Mouse (Mus musculus) midbrain, embryonic 15.5 days (tissue): ENCODE measurements around the gene Hormad1. TPM values are rescaled to one million over a fixed set of nuclear protein-coding genes. Genes with fewer than 3 reads are reported as not detected.
"Not testable (repeated sequence)": the region's sequence is repeated elsewhere in the genome, so short reads cannot be mapped to it uniquely, and the experiment has no call there.

ENCODE experiments used
- ATAC-seq: fragments of 200-750 bp; cut with Nextera tagmentation; replicated peaks from 2 replicates; pipeline ENCODE4 v1.8.0; 2017; ENCODE audit warnings: moderate TSS enrichment
- H3K27ac ChIP-seq: fragments of 300-500 bp; sonication (generic); 2 replicates; pipeline ENCODE4 v1.5.1; 2015; ENCODE audit warnings: mild to moderate bottlenecking, inconsistent platforms
- H3K27me3 ChIP-seq: fragments of 300-500 bp; sonication (generic); replicated peaks from 2 replicates; pipeline ENCODE4 v1.6.1; 2015; ENCODE audit warnings: inconsistent platforms
- H3K36me3 ChIP-seq: fragments of 300-500 bp; sonication (generic); replicated peaks from 2 replicates; pipeline ENCODE4 v1.6.1; 2015; ENCODE audit warnings: inconsistent platforms
- H3K4me1 ChIP-seq: fragments of 300-500 bp; sonication (generic); 2 replicates; pipeline ENCODE4 v1.6.1; 2015; ENCODE audit warnings: inconsistent platforms
- H3K4me2 ChIP-seq: fragments of 300-500 bp; sonication (generic); 2 replicates; pipeline ENCODE4 v1.6.1; 2015; ENCODE audit warnings: inconsistent platforms, mild to moderate bottlenecking, moderate library complexity
- H3K4me3 ChIP-seq: fragments of 300-500 bp; sonication (generic); 2 replicates; pipeline ENCODE4 v1.5.1; 2015; ENCODE audit warnings: mild to moderate bottlenecking, inconsistent platforms
- H3K9ac ChIP-seq: fragments of 300-500 bp; sonication (generic); 2 replicates; pipeline ENCODE4 v1.6.1; 2015; ENCODE audit warnings: mild to moderate bottlenecking, inconsistent platforms
- H3K9me3 ChIP-seq: fragments of 300-500 bp; sonication (generic); 2 replicates; pipeline ENCODE4 v1.6.1; 2016; ENCODE audit warnings: inconsistent platforms
- WGBS: fragments of 180-500 bp; shearing (Covaris S2); methylation state at CpG from one replicate; pipeline ENCODE4 v1.1.7; 2015; ENCODE audit warnings: mixed read lengths; 5-methylcytosine and 5-hydroxymethylcytosine counted together
- polyA plus RNA-seq: library from polyadenylated mRNA; unstranded; fragments of >200 nt; fragmentation: Nextera tagmentation; extraction: Ambion mirVana; gene quantifications from 2 replicates; pipeline ENCODE4 v1.2.1, GENCODE M21; 2015

The Hormad1 gene
- polyA plus RNA-seq, 1 experiment from 2014 or later: not detected

DNA sequence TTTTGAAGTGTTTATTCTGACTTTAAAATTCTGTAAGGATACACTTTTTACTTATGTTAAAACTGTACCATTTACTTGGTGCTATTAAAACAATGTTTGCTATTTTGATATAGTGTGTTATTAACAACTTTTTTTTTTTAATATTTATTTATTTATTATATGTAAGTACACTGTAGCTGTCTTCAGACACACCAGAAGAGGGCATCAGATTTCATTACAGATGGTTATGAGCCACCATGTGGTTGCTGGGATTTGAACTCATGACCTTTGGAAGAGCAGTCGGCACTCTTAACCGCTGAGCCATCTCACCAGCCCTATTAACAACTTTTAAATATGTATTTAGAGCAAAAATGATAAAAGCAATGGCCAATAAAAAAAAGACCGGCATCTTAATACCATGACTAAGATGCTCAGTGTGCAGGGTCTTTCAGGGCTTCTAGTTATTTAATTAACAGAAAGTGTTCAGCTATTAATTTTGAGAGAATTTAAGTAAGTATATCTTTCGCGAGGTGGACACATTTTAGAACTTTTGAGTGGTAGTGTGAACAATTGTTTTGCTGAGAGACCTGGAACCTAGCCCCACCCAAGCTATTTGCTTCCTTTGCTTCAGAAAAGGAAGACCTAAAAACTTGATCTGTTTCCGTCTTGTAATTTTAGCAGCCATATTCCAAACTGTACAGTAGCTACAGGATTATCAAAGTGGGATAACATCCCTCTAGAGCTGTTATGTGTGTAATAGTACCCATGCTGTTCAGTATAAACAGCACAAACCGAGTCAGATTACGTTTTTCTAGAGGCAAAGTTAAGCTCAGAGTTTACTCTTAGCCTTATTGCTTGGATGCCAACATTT lies 28.5 kb downstream of the Hormad1 start:
- peak overlapping the region; percentile 29; the same call in 1 of the 2 replicates for H3K9ac ChIP-seq
- H3K9me3 ChIP-seq: no peaks in the 10 kb centered on the region
- H3K4me2 ChIP-seq: peak overlapping the region; percentile 63
- 53% methylated on average over 8 of the region's 8 CpGs for WGBS
- no peak for ATAC-seq
- H3K4me3 ChIP-seq: peak overlapping the region; percentile 93
- peaks cover 16% of the 10 kb centered on the region for H3K4me1 ChIP-seq
- H3K27ac ChIP-seq: peak overlapping the region; percentile 76
- peaks cover 4% of the 10 kb centered on the region; the same call in 1 of the 2 replicates for H3K36me3 ChIP-seq
- no peaks in the 10 kb centered on the region for H3K27me3 ChIP-seq

DNA sequence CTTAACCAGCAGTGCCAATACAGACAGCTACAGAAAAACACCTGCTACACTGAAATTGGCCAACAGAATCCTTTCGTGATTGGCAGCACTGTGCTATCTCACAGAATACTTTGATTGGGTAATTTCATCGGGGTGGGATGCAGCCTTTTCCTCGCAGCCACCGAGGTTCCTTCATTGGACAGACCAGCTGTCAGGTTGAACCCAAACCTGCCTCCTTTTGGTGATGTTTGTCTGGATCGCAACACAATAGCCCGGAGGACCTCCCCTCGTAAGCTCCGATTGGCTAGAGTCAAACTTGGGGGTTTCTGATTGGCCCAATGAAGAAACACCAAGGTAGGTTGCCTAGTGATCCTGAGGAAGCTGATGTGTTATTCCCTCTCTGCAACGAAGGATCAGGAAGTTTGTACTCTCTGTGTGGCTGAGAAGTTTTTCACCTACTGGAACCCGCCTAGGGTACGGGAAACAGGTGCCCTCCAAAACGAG lies 29.2 kb downstream of the Hormad1 start, which contains the start of gene Golph3l:
TSS of gene Golph3l (plus strand) at position 331 of the 483 bp plus-strand sequence.
- peak; percentile 100 for ATAC-seq
- Histone ChIP-seq H3K4me3 (peak within 1 kb of the TSS; percentile 93), H3K9me3 (no peaks in the 10 kb centered on the region), H3K36me3 (peaks cover 4% of the 10 kb centered on the region; the same call in 1 of the 2 replicates), H3K4me1 (peaks cover 16% of the 10 kb centered on the region), H3K4me2 (peak within 1 kb of the TSS; percentile 63), H3K27me3 (no peaks in the 10 kb centered on the region), H3K9ac (peak within 1 kb of the TSS; percentile 66), H3K27ac (peak within 1 kb of the TSS; percentile 76)
- WGBS: 0% methylated on average over 12 of the region's 12 CpGs

DNA sequence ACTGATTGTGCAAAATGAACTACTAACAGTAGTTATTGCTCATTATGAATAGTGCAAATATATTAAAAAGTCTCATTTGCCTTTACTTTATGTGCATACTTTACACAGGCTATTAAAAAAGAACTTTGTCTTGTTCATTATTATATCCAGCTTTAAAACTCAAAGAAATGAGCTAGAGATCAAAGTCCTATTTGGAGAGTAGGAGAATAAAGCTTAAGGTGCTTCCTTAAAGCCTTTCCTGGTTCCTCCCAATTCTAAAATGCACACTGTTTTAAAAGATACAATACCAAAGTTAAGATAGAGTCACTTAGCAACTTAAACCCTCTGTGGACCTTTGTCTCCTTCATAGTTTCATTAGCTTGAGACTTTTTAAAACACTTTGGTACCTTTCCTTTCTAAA lies 39.3 kb downstream of the Hormad1 start:
- Histone ChIP-seq H3K4me2 (no peak overlapping the region), H3K27ac (no peak overlapping the region), H3K27me3 (no peaks in the 10 kb centered on the region), H3K4me1 (no peaks in the 10 kb centered on the region), H3K9ac (no peak overlapping the region), H3K36me3 (peaks cover 7% of the 10 kb centered on the region; the same call in 1 of the 2 replicates), H3K4me3 (no peak overlapping the region), H3K9me3 (no peaks in the 10 kb centered on the region)
- no peak for ATAC-seq

DNA sequence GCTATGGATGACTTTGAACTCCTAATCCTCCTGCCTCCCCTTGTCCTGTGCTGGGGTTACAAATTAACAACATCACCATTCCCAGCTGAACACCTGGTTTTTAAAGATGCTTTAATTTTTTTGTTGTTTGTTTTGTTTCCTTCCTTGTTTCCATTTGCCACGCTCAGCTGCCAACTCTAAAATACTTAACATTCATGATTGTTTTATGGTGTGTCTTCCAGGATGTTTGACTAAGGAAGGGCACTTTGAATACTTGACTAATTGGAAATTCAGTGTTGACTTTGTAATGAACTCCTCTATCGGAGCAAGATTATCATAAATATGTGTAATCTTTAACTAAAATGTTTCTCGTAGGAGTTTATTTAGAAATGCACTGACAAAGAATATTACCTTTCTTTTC lies 41.8 kb downstream of the Hormad1 start:
- H3K36me3 ChIP-seq: 0 out of 2 replicates have a peak, but pooled peaks cover 5% of the 10 kb centered on the region
- H3K4me3 ChIP-seq: no peak overlapping the region
- WGBS: 92% methylated on average over 3 of the region's 3 CpGs
- H3K9me3 ChIP-seq: no peaks in the 10 kb centered on the region
- no peak for ATAC-seq
- H3K27me3 ChIP-seq: no peaks in the 10 kb centered on the region
- H3K9ac ChIP-seq: no peak overlapping the region
- no peaks in the 10 kb centered on the region for H3K4me1 ChIP-seq
- H3K27ac ChIP-seq: no peak overlapping the region
- no peak overlapping the region for H3K4me2 ChIP-seq

DNA sequence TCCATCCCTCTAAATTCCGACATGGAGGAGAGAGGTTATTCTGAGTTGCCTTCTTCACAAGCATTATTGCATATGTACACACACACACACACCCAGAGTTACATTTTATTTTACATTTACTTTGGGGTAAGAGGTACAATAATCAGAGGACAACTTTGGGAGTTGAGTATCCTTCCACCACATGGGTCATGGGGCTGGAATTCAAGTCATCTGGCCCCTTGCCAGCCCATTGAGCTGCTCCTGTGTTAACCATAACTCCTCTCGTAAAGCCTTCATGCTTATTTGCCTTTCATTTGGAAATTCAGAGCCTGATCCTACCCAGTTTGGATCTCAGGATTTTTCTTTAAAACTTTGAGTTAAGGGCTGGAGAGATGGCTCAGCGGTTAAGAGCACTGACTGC lies 46.6 kb downstream of the Hormad1 start:
- Histone ChIP-seq H3K4me2 (no peak overlapping the region), H3K36me3 (peaks cover 16% of the 10 kb centered on the region; the same call in 1 of the 2 replicates), H3K27ac (no peak overlapping the region), H3K4me3 (no peak overlapping the region), H3K9ac (no peak overlapping the region), H3K4me1 (no peaks in the 10 kb centered on the region), H3K27me3 (no peaks in the 10 kb centered on the region), H3K9me3 (no peaks in the 10 kb centered on the region)
- no peak for ATAC-seq
- WGBS: 86% methylated on average over 3 of the region's 3 CpGs

DNA sequence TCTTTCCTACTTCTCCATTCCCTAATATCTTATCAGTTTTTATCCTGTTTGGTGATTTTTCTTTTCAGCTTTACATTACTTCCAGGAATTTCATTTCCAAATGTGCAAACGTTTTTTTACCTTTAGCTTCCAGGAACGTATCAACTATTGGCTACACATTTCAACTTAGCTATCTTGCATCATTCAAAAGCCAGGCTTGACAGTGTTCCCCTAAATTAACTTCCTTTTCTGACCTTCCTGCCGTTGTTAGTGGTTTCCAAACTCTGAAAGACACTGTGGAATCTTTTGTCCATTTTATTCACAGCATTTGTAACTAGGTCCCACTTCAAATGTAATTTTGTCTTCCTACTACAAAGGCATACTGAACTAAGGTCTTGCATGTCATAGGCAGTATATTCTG lies 49.7 kb downstream of the Hormad1 start:
- no peak overlapping the region for H3K9ac ChIP-seq
- no peak overlapping the region for H3K4me2 ChIP-seq
- H3K4me3 ChIP-seq: no peak overlapping the region
- peaks cover 16% of the 10 kb centered on the region; the same call in 1 of the 2 replicates for H3K36me3 ChIP-seq
- no peak for ATAC-seq
- no peaks in the 10 kb centered on the region for H3K27me3 ChIP-seq
- WGBS: 77% methylated on average over 3 of the region's 3 CpGs
- no peak overlapping the region for H3K27ac ChIP-seq
- H3K4me1 ChIP-seq: no peaks in the 10 kb centered on the region
- H3K9me3 ChIP-seq: no peaks in the 10 kb centered on the region

DNA sequence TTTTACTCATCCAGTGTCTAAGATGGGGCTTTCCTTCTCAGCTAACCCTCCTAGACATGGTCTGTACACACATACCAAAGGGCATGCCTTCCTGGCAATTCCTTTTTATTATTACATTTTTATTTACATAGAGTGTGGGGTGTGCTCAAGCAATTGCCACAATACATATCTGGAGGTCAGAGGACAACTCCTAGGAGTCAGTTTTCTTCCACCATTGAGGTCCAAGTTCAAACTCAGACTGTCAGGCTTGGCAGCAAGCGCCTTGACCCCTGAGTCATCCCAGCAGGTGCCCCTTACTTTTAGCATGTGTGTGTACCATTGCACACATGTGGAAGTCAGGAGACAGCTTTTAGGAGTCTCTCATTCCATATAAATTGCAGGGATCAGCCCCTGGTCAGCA lies 54.5 kb downstream of the Hormad1 start:
- no peak overlapping the region for H3K4me3 ChIP-seq
- no peaks in the 10 kb centered on the region for H3K9me3 ChIP-seq
- no peak overlapping the region for H3K27ac ChIP-seq
- 93% methylated on average over 1 of the region's 1 CpGs for WGBS
- no peaks in the 10 kb centered on the region for H3K4me1 ChIP-seq
- ATAC-seq: no peak
- H3K36me3 ChIP-seq: peaks cover 30% of the 10 kb centered on the region
- H3K4me2 ChIP-seq: no peak overlapping the region
- no peaks in the 10 kb centered on the region for H3K27me3 ChIP-seq
- H3K9ac ChIP-seq: no peak overlapping the region

DNA sequence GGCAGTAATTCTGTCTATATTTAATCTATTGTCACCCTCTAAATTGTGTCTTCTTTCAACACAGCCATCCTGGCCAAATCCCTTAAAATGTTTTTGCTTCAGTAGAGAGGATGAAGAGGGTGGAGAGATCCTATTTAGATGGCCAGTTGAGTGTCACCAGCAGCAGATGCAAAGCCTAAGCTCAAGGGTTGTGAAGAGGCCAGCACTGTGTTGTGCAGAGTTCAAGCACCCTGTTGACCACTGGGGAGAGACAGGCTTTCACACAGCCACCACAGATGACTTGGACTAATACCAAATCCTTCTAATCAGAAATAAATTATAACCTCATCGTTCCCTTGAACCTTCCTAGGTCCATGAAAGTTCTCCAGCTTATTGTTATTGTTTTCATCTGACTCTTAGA lies 59.0 kb downstream of the Hormad1 start:
- Histone ChIP-seq H3K27me3 (no peaks in the 10 kb centered on the region), H3K36me3 (peaks cover 17% of the 10 kb centered on the region), H3K4me2 (no peak overlapping the region), H3K9ac (no peak overlapping the region), H3K4me1 (no peaks in the 10 kb centered on the region), H3K27ac (no peak overlapping the region), H3K4me3 (no peak overlapping the region), H3K9me3 (no peaks in the 10 kb centered on the region)
- WGBS: 91% methylated on average over 1 of the region's 1 CpGs
- no peak for ATAC-seq

DNA sequence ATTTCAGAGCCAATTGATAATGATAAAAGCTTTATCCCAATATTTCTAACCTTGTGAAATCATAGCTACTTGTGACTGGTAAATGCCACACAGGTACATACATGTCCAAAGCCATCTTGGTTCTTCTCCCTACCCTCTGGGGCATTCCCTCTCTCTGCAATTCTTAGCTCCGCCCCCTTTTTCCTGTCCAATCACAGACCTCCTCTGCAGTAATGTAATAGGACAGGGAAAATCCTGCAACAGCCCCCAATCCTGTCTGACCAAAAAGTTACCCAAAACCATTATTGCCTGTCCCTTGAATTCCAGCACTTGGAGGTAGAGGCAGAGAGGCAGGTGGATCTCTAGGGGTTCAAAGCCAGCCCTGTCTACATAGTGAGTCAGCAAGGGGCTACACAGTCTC lies 61.8 kb downstream of the Hormad1 start:
- H3K36me3 ChIP-seq: peaks cover 17% of the 10 kb centered on the region
- H3K9me3 ChIP-seq: no peaks in the 10 kb centered on the region
- ATAC-seq: no peak
- no peak overlapping the region for H3K4me2 ChIP-seq
- no peak overlapping the region for H3K27ac ChIP-seq
- no peaks in the 10 kb centered on the region for H3K27me3 ChIP-seq
- H3K9ac ChIP-seq: no peak overlapping the region
- WGBS: 89% methylated on average over 1 of the region's 1 CpGs
- peaks cover 6% of the 10 kb centered on the region for H3K4me1 ChIP-seq
- H3K4me3 ChIP-seq: no peak overlapping the region

DNA sequence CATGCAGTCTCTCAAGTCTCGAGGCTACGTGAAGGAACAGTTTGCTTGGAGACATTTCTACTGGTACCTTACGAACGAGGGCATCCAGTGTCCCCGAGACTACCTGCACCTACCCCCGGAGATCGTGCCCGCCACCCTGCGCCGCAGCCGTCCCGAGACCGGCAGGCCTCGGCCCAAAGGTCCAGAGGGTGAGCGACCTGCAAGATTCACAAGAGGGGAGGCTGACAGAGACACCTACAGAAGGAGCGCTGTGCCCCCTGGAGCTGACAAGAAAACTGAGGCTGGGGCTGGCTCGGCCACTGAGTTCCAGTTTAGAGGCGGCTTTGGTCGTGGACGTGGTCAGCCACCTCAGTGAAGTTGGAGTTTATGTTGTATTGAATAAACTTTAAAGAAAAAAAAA lies 62.9 kb downstream of the Hormad1 start:
- not testable (repeated sequence) for ATAC-seq

DNA sequence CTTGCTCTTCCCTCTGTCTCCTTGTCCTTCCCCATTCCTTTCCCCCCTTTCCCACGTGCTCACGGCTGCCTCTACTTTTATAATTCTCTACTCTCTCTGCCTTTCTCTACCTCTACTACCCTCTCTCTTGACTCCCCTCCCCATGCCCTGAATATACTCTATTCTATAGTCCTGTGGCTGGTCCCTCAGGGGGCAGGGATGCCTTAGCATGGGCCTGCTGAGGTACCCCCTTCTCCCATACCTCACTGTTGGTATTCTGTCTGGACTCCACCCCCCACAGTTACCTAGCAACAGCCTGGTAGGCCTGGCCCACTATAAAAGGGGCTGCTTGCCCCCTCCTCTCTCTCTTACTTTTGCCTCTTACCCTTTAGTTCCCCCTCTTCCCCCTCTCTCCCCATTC lies 64.1 kb downstream of the Hormad1 start:
- peaks cover 24% of the 10 kb centered on the region for H3K4me1 ChIP-seq
- no peaks in the 10 kb centered on the region for H3K9me3 ChIP-seq
- H3K4me2 ChIP-seq: no peak overlapping the region
- no peak for ATAC-seq
- no peak overlapping the region for H3K9ac ChIP-seq
- H3K27me3 ChIP-seq: no peaks in the 10 kb centered on the region
- no peak overlapping the region for H3K4me3 ChIP-seq
- no peak overlapping the region for H3K27ac ChIP-seq
- WGBS: 62% methylated on average over 2 of the region's 2 CpGs
- peaks cover 14% of the 10 kb centered on the region for H3K36me3 ChIP-seq

More for the DNA sequence above, 62.9 kb downstream of the Hormad1 start:
- H3K4me3 ChIP-seq, H3K9ac ChIP-seq, H3K4me2 ChIP-seq, H3K9me3 ChIP-seq, H3K27me3 ChIP-seq, H3K27ac ChIP-seq: not testable (repeated sequence)
- 95% methylated on average over 20 of the region's 20 CpGs for WGBS
- peaks cover 12% of the 10 kb centered on the region for H3K36me3 ChIP-seq
- H3K4me1 ChIP-seq: peaks cover 18% of the 10 kb centered on the region

DNA sequence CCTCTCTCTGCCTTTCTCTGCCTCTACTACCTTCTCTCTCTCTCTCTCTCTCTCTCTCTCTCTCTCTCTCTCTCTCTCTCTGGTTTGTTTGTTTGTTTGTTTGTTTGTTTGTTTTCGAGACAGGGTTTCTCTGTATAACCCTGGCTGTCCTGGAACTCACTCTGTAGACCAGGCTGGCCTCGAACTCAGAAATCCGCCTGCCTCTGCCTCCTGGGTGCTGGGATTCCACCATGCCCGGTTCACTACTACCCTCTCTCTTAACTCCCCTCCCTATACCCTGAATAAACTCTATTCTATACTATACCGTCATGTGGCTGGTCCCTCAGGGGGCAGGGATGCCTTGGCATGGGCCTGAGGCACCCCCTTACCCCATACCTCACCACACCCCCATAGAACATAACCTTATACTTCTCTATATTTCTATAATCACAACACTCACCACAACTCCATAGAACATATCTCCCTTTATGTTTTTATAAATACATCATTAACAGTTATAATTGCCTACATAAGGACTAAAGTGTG lies 64.6 kb downstream of the Hormad1 start:
- H3K27me3 ChIP-seq, ATAC-seq, H3K9me3 ChIP-seq: not testable (repeated sequence)
- Histone ChIP-seq H3K27ac (peak overlapping the region; percentile 82), H3K4me1 (peaks cover 24% of the 10 kb centered on the region), H3K9ac (peak overlapping the region; percentile 44; the same call in 1 of the 2 replicates), H3K36me3 (peaks cover 17% of the 10 kb centered on the region), H3K4me3 (peak overlapping the region; percentile 66), H3K4me2 (peak overlapping the region; percentile 59)
- WGBS: 62% methylated on average over 5 of the region's 5 CpGs
